34 mouse cellular contexts compared by ENCODE assay signal in the genomic region with DNA sequence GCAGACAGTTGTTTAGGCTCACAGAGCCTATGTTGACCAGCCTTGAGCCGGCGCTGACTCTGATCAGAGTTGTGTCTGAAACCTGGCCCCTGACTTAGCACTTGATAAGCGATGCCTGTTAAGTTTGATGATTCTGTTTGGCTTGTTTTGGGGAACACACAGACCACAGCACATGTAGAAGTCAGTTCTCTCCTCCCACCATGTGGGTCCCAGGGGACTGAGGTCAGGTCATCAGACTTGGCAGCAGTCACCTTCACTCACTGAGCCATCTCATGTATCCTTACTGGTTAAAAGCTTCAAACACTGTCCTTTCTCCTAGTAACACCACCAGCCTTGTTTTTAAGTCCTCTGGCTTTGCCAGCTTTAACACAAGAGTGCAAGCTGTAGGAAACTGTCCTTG. TPM values are rescaled to one million over a fixed set of nuclear protein-coding genes. Genes with fewer than 3 reads are reported as not detected.
"Had no signal": no experiment of that assay in that cellular context is flagged by ENCODE, and none has a peak within 500 bp of the region (broad histone marks: within the 10 kb centered on the region; RNA-seq: fewer than 3 reads in every experiment).

No protein-coding gene starts in this region.

- H3K9ac ChIP-seq: limb, embryonic 13.5 days; liver, embryonic 12.5 days; liver, embryonic 15.5 days; lung, embryonic 15.5 days; midbrain, embryonic 13.5 days had no signal

- H3K9me3 ChIP-seq: limb, embryonic 10.5 days; limb, embryonic 13.5 days; liver, embryonic 12.5 days; liver, embryonic 15.5 days; lung, embryonic 15.5 days; megakaryocyte, embryonic 14.5 days; midbrain, embryonic 10.5 days; midbrain, embryonic 13.5 days had no signal

- DNase-seq: kidney, adult 2 months; kidney, postnatal 25 days; layer of hippocampus, adult 9-11 months; liver; lung, adult 18-20 months; lung, postnatal 10 days; lung, postnatal 36 days; right cerebral cortex, adult 18-20 months; right cerebral cortex, postnatal 14 days; right cerebral cortex, postnatal 4 days; spleen, adult 18-20 months; thymus, adult 18-20 months; thymus, postnatal 36 days had no signal

- H3K4me3 ChIP-seq: layer of hippocampus, adult 2 months; limb, embryonic 10.5 days; limb, embryonic 13.5 days; liver, embryonic 12.5 days; liver, embryonic 15.5 days; lung, embryonic 15.5 days; megakaryocyte, embryonic 14.5 days; midbrain, embryonic 10.5 days; midbrain, embryonic 13.5 days; myocyte had no signal

- H3K27ac ChIP-seq: kidney, postnatal 0 days; layer of hippocampus, adult 2 months; limb, embryonic 10.5 days; limb, embryonic 13.5 days; liver, embryonic 12.5 days; liver, embryonic 15.5 days; lung, embryonic 15.5 days; midbrain, embryonic 10.5 days; midbrain, embryonic 13.5 days had no signal

- ATAC-seq: liver, embryonic 12.5 days; midbrain, embryonic 13.5 days; midbrain, embryonic 16.5 days had no signal

- H3K4me2 ChIP-seq: limb, embryonic 13.5 days; liver, embryonic 12.5 days; liver, embryonic 15.5 days; lung, embryonic 15.5 days; midbrain, embryonic 13.5 days had no signal

- H3K4me1 ChIP-seq: limb, embryonic 10.5 days; lung, embryonic 15.5 days; midbrain, embryonic 10.5 days; midbrain, embryonic 13.5 days had no signal

- H3K27me3 ChIP-seq: limb, embryonic 13.5 days; liver, embryonic 12.5 days; liver, embryonic 15.5 days; lung, embryonic 15.5 days; megakaryocyte, embryonic 14.5 days; midbrain, embryonic 13.5 days had no signal

RNA-seq across cellular contexts. Expression of gene Gm5767, which starts 30.6 kb away (rescaled TPM):
- total RNA-seq: layer of hippocampus, adult 2 months; layer of hippocampus, postnatal 25 days; left cerebral cortex, adult 18-20 months; left cerebral cortex, postnatal 25 days; monocyte, adult 5-6 weeks had no signal
- polyA plus RNA-seq: kidney, embryonic 14.5 days; kidney, postnatal 0 days; limb, embryonic 10.5 days; limb, embryonic 13.5 days; liver, embryonic 12.5 days; liver, embryonic 15.5 days; lung, embryonic 15.5 days; midbrain, embryonic 10.5 days; midbrain, embryonic 13.5 days; midbrain, embryonic 16.5 days; neural tube, embryonic 11.5 days; neural tube, embryonic 14.5 days; stomach, embryonic 16.5 days; urinary bladder, adult 2 months had no signal
